ENCODE assay signal across 10 mouse cellular contexts in genomic region chr2:58906814-58907516, GRCm38 (mm10). TPM values are rescaled to one million over a fixed set of nuclear protein-coding genes. Genes with fewer than 3 reads are reported as not detected.
DNase-seq lines count a peak whose midpoint lies in the region; ATAC-seq lines count a peak whose summit lies in the region.
"Had no signal": no experiment of that assay in that cellular context is flagged by ENCODE, and none has a peak within 500 bp of the region (broad histone marks: within the 10 kb centered on the region; RNA-seq: fewer than 3 reads in every experiment).

No protein-coding gene starts in this region.

- WGBS in heart, embryonic 16.5 days: 22% methylated on average over 14 of the region's 14 CpGs

- no peak for ATAC-seq in heart, embryonic 16.5 days (replicated peaks; ENCODE audit: extremely low read depth, insufficient read depth, low FRiP score)
- no peak for ATAC-seq in megakaryocyte-erythroid progenitor cell, adult 5-6 weeks (replicated peaks; ENCODE audit: low FRiP score, low TSS enrichment, poor library complexity, severe bottlenecking)

- H3K27ac ChIP-seq in heart, embryonic 16.5 days (ENCODE audit: low read length): no peak overlapping the region

- peak overlapping the region; percentile 67 for H3K4me2 ChIP-seq in heart, embryonic 16.5 days (ENCODE audit: low read depth, low read length)

- peak overlapping the region; percentile 60 for H3K9ac ChIP-seq in heart, embryonic 16.5 days (ENCODE audit: low read length)

- no peaks in the 10 kb centered on the region for H3K27me3 ChIP-seq in heart, embryonic 16.5 days (ENCODE audit: control insufficient read depth, insufficient read depth, low read length)

- H3K4me1 ChIP-seq in heart, embryonic 16.5 days (ENCODE audit: control insufficient read depth, insufficient read depth, low read length): peaks cover 10% of the 10 kb centered on the region

- DNase-seq in 416B (ENCODE audit: low read depth): peak; percentile 10
- DNase-seq in CD4-positive, CD25-positive, alpha-beta regulatory T cell, adult 2 months (ENCODE audit: low read depth, low spot score): peak; percentile 78
- peak; percentile 23 to 27 for DNase-seq in lung, postnatal 4 days
- DNase-seq in urinary bladder, adult 18-20 months (ENCODE audit: low spot score in 2 of 2): no peak
- DNase-seq in frontal cortex, postnatal 25 days (ENCODE audit: low spot score in 2 of 2): no peak
- DNase-seq in gastrocnemius, adult 8-10 months (ENCODE audit: low spot score in 2 of 2): no peak

- no peaks in the 10 kb centered on the region for H3K36me3 ChIP-seq in heart, embryonic 16.5 days (ENCODE audit: control insufficient read depth, insufficient read depth)

- peak overlapping the region; percentile 40 for H3K4me3 ChIP-seq in heart, embryonic 16.5 days (ENCODE audit: low read length)

- H3K9me3 ChIP-seq in heart, embryonic 16.5 days (replicated peaks; ENCODE audit: control insufficient read depth, low read length): no peaks in the 10 kb centered on the region

RNA-seq across cellular contexts. Expression of gene Gm11099, which starts 47.7 kb away (rescaled TPM):
- not detected in 2 replicates for polyA plus RNA-seq in heart, embryonic 16.5 days (2015; fragmentation: Nextera tagmentation; extraction: Ambion mirVana)
- total RNA-seq in gastrocnemius, adult 8-10 months (2022): not detected
- total RNA-seq in megakaryocyte-erythroid progenitor cell, adult 5-6 weeks (2014; fragmentation: Nextera tagmentation): not detected in 2 replicates
- total RNA-seq in megakaryocyte-erythroid progenitor cell, adult 5-6 weeks (2017): not detected in 2 replicates
- polyA plus RNA-seq: limb, embryonic 14.5 days; testis, adult 2 months had no signal

Comparison
In these comparisons a context has a peak if more than half of its experiments do, and no peak if none do; other contexts are left out.
1. DNase-seq: peak in 416B (single experiment), CD4-positive, CD25-positive, alpha-beta regulatory T cell, adult 2 months (single experiment) and lung, postnatal 4 days (2 of 2); none in urinary bladder, adult 18-20 months (0 of 2), frontal cortex, postnatal 25 days (0 of 2) and gastrocnemius, adult 8-10 months (0 of 2).